Comparison of ENCODE assay signal across 8 mouse cellular contexts in genomic region chr7:29238019-29238967, GRCm38 (mm10). TPM values are rescaled to one million over a fixed set of nuclear protein-coding genes. Genes with fewer than 3 reads are reported as not detected.
DNase-seq lines count a peak whose midpoint lies in the region; ATAC-seq and TF ChIP-seq lines count a peak whose summit lies in the region.

TSS of gene Yif1b (plus strand) at chr7:29238329.

- WGBS in forebrain, embryonic 16.5 days = under 1% methylated on average over 60 of the region's 60 CpGs
- under 1% methylated on average over 60 of the region's 60 CpGs for WGBS in lung, embryonic 14.5 days
- under 1% methylated on average over 60 of the region's 60 CpGs for WGBS in olfactory bulb, adult 2 months
- under 1% methylated on average over 60 of the region's 60 CpGs for WGBS in thymus, adult 2 months

- H3K4me1 ChIP-seq in G1E (ENCODE audit: insufficient read depth, low read depth, low read length) = peaks cover 52% of the 10 kb centered on the region
- H3K4me1 ChIP-seq in forebrain, embryonic 16.5 days (replicated peaks; ENCODE audit: control insufficient read depth, insufficient read depth, low read length) = peaks cover 9% of the 10 kb centered on the region
- peaks cover 7% of the 10 kb centered on the region for H3K4me1 ChIP-seq in lung, embryonic 14.5 days (ENCODE audit: insufficient read depth)
- H3K4me1 ChIP-seq in olfactory bulb, adult 2 months (ENCODE audit: control insufficient read depth, insufficient read depth, low read length) = 0 out of 2 replicates have a peak, but pooled peaks cover 3% of the 10 kb centered on the region
- H3K4me1 ChIP-seq in thymus, adult 2 months (replicated peaks; ENCODE audit: control insufficient read depth, insufficient read depth, low read length) = peaks cover 9% of the 10 kb centered on the region

- intact Hi-C loops in heart, postnatal 36 days (cut with DNase I) = loop anchor here (10.0 kb wide), 2 partner anchors 443 to 473 kb away; partner anchors contain the start of genes Nfkbib and Sirt2

- H3K9me3 ChIP-seq in G1E (replicated peaks) = no peaks in the 10 kb centered on the region
- no peaks in the 10 kb centered on the region; the same call in 1 of the 2 replicates for H3K9me3 ChIP-seq in forebrain, embryonic 16.5 days (ENCODE audit: control insufficient read depth, low read length)
- H3K9me3 ChIP-seq in lung, embryonic 14.5 days (ENCODE audit: low read depth, low read length) = no peaks in the 10 kb centered on the region

- TF ChIP-seq POLR2A in olfactory bulb, adult 2 months (IDR thresholded peaks at IDR 0.05; ENCODE audit: insufficient read depth, low read depth, low read length) = peak; percentile 57; the same call in 1 of the 2 replicates
- peak; percentile 81 for TF ChIP-seq POLR2A in thymus, adult 2 months (IDR thresholded peaks at IDR 0.05; ENCODE audit: control insufficient read depth, extremely low read depth, insufficient read depth, low read length, poor library complexity)

- H3K4me2 ChIP-seq in forebrain, embryonic 16.5 days (ENCODE audit: low read length) = peak within 1 kb of the TSS; percentile 95
- H3K4me2 ChIP-seq in lung, embryonic 14.5 days = peak within 1 kb of the TSS; percentile 72

- peak; percentile 98 for ATAC-seq in G1E (ENCODE audit: extremely low read depth, insufficient number of reproducible peaks, low FRiP score, poor library complexity, severe bottlenecking)
- peak; percentile 99 for ATAC-seq in forebrain, embryonic 16.5 days
- peak; percentile 96 for ATAC-seq in lung, embryonic 14.5 days (ENCODE audit: insufficient read depth)

- H3K4me3 ChIP-seq in G1E (ENCODE audit: low read depth, low read length) = peak within 1 kb of the TSS; percentile 77
- H3K4me3 ChIP-seq in forebrain, embryonic 16.5 days (replicated peaks; ENCODE audit: low read length) = peak within 1 kb of the TSS; percentile 75
- peak within 1 kb of the TSS; percentile 90 for H3K4me3 ChIP-seq in layer of hippocampus, adult 2 months
- peak within 1 kb of the TSS; percentile 69 for H3K4me3 ChIP-seq in lung, embryonic 14.5 days (ENCODE audit: low read depth, low read length)
- peak within 1 kb of the TSS; percentile 75 for H3K4me3 ChIP-seq in olfactory bulb, adult 2 months (ENCODE audit: insufficient read depth, low read depth, low read length)
- H3K4me3 ChIP-seq in thymus, adult 2 months (ENCODE audit: control insufficient read depth, insufficient read depth, low read length) = peak within 1 kb of the TSS; percentile 55

- H3K27me3 ChIP-seq in G1E (ENCODE audit: insufficient read depth, low read length) = no peaks in the 10 kb centered on the region
- peaks cover 2% of the 10 kb centered on the region; the same call in 1 of the 2 replicates for H3K27me3 ChIP-seq in forebrain, embryonic 16.5 days (replicated peaks; ENCODE audit: control insufficient read depth, insufficient read depth, low read length)
- H3K27me3 ChIP-seq in lung, embryonic 14.5 days (ENCODE audit: insufficient read depth, low read length) = no peaks in the 10 kb centered on the region
- no peaks in the 10 kb centered on the region for H3K27me3 ChIP-seq in thymus, adult 2 months (ENCODE audit: control insufficient read depth, insufficient read depth, low read length)

- peak within 1 kb of the TSS; percentile 77 for H3K9ac ChIP-seq in forebrain, embryonic 16.5 days (replicated peaks; ENCODE audit: low read depth, low read length)
- H3K9ac ChIP-seq in lung, embryonic 14.5 days = peak within 1 kb of the TSS; percentile 74

- H3K36me3 ChIP-seq in G1E (replicated peaks) = peaks cover 38% of the 10 kb centered on the region
- no peaks in the 10 kb centered on the region for H3K36me3 ChIP-seq in forebrain, embryonic 16.5 days (ENCODE audit: control insufficient read depth, insufficient read depth)
- H3K36me3 ChIP-seq in lung, embryonic 14.5 days (ENCODE audit: insufficient read depth) = no peaks in the 10 kb centered on the region
- no peaks in the 10 kb centered on the region for H3K36me3 ChIP-seq in thymus, adult 2 months (ENCODE audit: control insufficient read depth, insufficient read depth, low read length)

- DNase-seq in G1E (ENCODE audit: low spot score) = peak; percentile 94
- peak; percentile 97 to 99 for DNase-seq in cerebellum, adult 18-20 months
- DNase-seq in heart, postnatal 36 days = peak; percentile 94 to 98
- peak; percentile 97 to 98 for DNase-seq in layer of hippocampus, adult 2 months (ENCODE audit: low spot score in 2 of 2)
- DNase-seq in lung, embryonic 14.5 days = peak; percentile 100
- peak; percentile 99 for DNase-seq in thymus, adult 2 months

- peak within 1 kb of the TSS; percentile 87 for H3K27ac ChIP-seq in forebrain, embryonic 16.5 days (ENCODE audit: low read length)
- H3K27ac ChIP-seq in layer of hippocampus, adult 2 months = peak within 1 kb of the TSS; percentile 94
- peak within 1 kb of the TSS; percentile 91 for H3K27ac ChIP-seq in lung, embryonic 14.5 days (ENCODE audit: low read depth)
- peak within 1 kb of the TSS; percentile 35; the same call in 1 of the 2 replicates for H3K27ac ChIP-seq in olfactory bulb, adult 2 months (ENCODE audit: insufficient read depth, low read depth, low read length)
- H3K27ac ChIP-seq in thymus, adult 2 months (ENCODE audit: control insufficient read depth, insufficient read depth, low read length) = peak within 1 kb of the TSS; percentile 31

- TF ChIP-seq CTCF in G1E (IDR thresholded peaks at IDR 0.05; ENCODE audit: low read depth, low read length) = no peak
- no peak; the same call in none of the 2 replicates for TF ChIP-seq CTCF in layer of hippocampus, adult 2 months (conservative IDR thresholded peaks at IDR 0.05)
- 0 out of 2 replicates have a peak, but pooled peaks have one; percentile 11 for TF ChIP-seq CTCF in lung, embryonic 14.5 days (IDR thresholded peaks at IDR 0.05; ENCODE audit: low read depth)
- no peak for TF ChIP-seq CTCF in olfactory bulb, adult 2 months (IDR thresholded peaks at IDR 0.05; ENCODE audit: insufficient read depth, low read depth, low read length)
- peak; percentile 74 for TF ChIP-seq CTCF in thymus, adult 2 months (IDR thresholded peaks at IDR 0.05; ENCODE audit: borderline replicate concordance, control insufficient read depth, extremely low read depth, insufficient read depth, low read length, poor library complexity)

RNA-seq across cellular contexts. Expression of gene Yif1b, which starts in this region (rescaled TPM):
- total RNA-seq in G1E (2014; fragmentation: Nextera tagmentation) (114 and 133 TPM in 2 replicates), G1E (2017) (27.8 and 31.3 TPM in 2 replicates)
- polyA plus RNA-seq in G1E (2012) = 228 and 275 TPM in 2 replicates
- polyA plus RNA-seq in forebrain, embryonic 16.5 days (2015; fragmentation: Nextera tagmentation; extraction: Ambion mirVana) = 76.3 and 81.0 TPM in 2 replicates
- total RNA-seq in heart, postnatal 36 days (2021) = 10 to 100 TPM; 69.1 to 73.8 TPM
- 10 to 100 TPM; 40.7 to 42.9 TPM for total RNA-seq in layer of hippocampus, adult 2 months (2021)
- polyA plus RNA-seq in lung, embryonic 14.5 days (2014; fragmentation: Nextera tagmentation; extraction: Ambion mirVana) = 121 and 123 TPM in 2 replicates
- not detected in 2 replicates for polyA plus RNA-seq in olfactory bulb, adult 2 months (2012; ENCODE audit: insufficient read depth, insufficient read length, low replicate concordance, missing spikeins)
- 143 and 146 TPM in 2 replicates for polyA plus RNA-seq in thymus, adult 2 months (2012; rRNA removed)

Comparison
In these comparisons a context has a peak if more than half of its experiments do, and no peak if none do; other contexts are left out.
1. Peak in every context shown above with its lines: DNase-seq, ATAC-seq, H3K4me3 ChIP-seq and H3K27ac ChIP-seq.
2. CTCF ChIP-seq: peak in lung, embryonic 14.5 days (single experiment) and thymus, adult 2 months (single experiment); none in G1E (single experiment), layer of hippocampus, adult 2 months (single experiment) and olfactory bulb, adult 2 months (single experiment).
3. H3K27ac ChIP-seq: peak in every context shown above with its lines; median percentile 94 in layer of hippocampus, adult 2 months; 91 in lung, embryonic 14.5 days; 87 in forebrain, embryonic 16.5 days; 35 in olfactory bulb, adult 2 months; 31 in thymus, adult 2 months.